Mouse (Mus musculus): ENCODE data around the gene Catip. TPM values are rescaled to one million over a fixed set of nuclear protein-coding genes. Genes with fewer than 3 reads are reported as not detected.

The Catip gene
- polyA plus RNA-seq, 1 experiment = 0.51 TPM

GRCm38 (mm10) chr1:74341898-74342297 lies 20.0 kb upstream of the Catip start:
- 71% methylated on average over 7 of the region's 7 CpGs for WGBS

GRCm38 (mm10) chr1:74342308-74342707 lies 19.6 kb upstream of the Catip start:
- Histone ChIP-seq H3K4me3 (ENCODE audit: extremely low read depth, insufficient read depth, insufficient read length) (no peak overlapping the region), H3K27ac (ENCODE audit: insufficient read depth, low read length) (no peak overlapping the region), H3K27me3 (ENCODE audit: control insufficient read depth, insufficient read depth, low read length) (no peaks in the 10 kb centered on the region), H3K4me1 (ENCODE audit: control insufficient read depth, insufficient read depth, insufficient read length) (no peaks in the 10 kb centered on the region), H3K36me3 (ENCODE audit: control insufficient read depth, insufficient read depth, low read length) (no peaks in the 10 kb centered on the region)
- no peak for TF ChIP-seq CTCF (IDR thresholded peaks at IDR 0.05; ENCODE audit: extremely low read depth, insufficient read depth, insufficient read length, insufficient replicate concordance)
- TF ChIP-seq POLR2A (IDR thresholded peaks at IDR 0.05; ENCODE audit: low read depth, low read length) = no peak
- 79% methylated on average over 1 of the region's 1 CpGs for WGBS
- no peak for DNase-seq (ENCODE audit: low read depth in 1 of 2, low spot score in 2 of 2)

More at GRCm38 (mm10) chr1:74341898-74342297, 20.0 kb upstream of the Catip start:
- no peaks in the 10 kb centered on the region for H3K36me3 ChIP-seq (ENCODE audit: control insufficient read depth, insufficient read depth, low read length)
- H3K27me3 ChIP-seq (ENCODE audit: control insufficient read depth, insufficient read depth, low read length) = no peaks in the 10 kb centered on the region
- no peak for TF ChIP-seq CTCF (IDR thresholded peaks at IDR 0.05; ENCODE audit: extremely low read depth, insufficient read depth, insufficient read length, insufficient replicate concordance)
- no peak for TF ChIP-seq POLR2A (IDR thresholded peaks at IDR 0.05; ENCODE audit: low read depth, low read length)
- H3K4me1 ChIP-seq (ENCODE audit: control insufficient read depth, insufficient read depth, insufficient read length) = no peaks in the 10 kb centered on the region
- no peak overlapping the region for H3K4me3 ChIP-seq (ENCODE audit: extremely low read depth, insufficient read depth, insufficient read length)
- no peak for DNase-seq (ENCODE audit: low read depth in 1 of 2, low spot score in 2 of 2)
- no peak overlapping the region for H3K27ac ChIP-seq (ENCODE audit: insufficient read depth, low read length)

- TF ChIP-seq POLR2A (IDR thresholded peaks at IDR 0.05; ENCODE audit: low read depth, low read length) = no peak
- no peak for TF ChIP-seq CTCF (IDR thresholded peaks at IDR 0.05; ENCODE audit: extremely low read depth, insufficient read depth, insufficient read length, insufficient replicate concordance)
- H3K36me3 ChIP-seq (ENCODE audit: control insufficient read depth, insufficient read depth, low read length) = no peaks in the 10 kb centered on the region
- 85% methylated on average over 5 of the region's 5 CpGs for whole genome bisulfite sequencing
- no peaks in the 10 kb centered on the region for H3K27me3 ChIP-seq (ENCODE audit: control insufficient read depth, insufficient read depth, low read length)
- H3K4me3 ChIP-seq (ENCODE audit: extremely low read depth, insufficient read depth, insufficient read length) = no peak overlapping the region
- DNase-seq (ENCODE audit: low read depth in 1 of 2, low spot score in 2 of 2) = no peak
- H3K4me1 ChIP-seq (ENCODE audit: control insufficient read depth, insufficient read depth, insufficient read length) = no peaks in the 10 kb centered on the region
- no peak overlapping the region for H3K27ac ChIP-seq (ENCODE audit: insufficient read depth, low read length)
These were observed 18.7 kb upstream of the Catip start for GRCm38 (mm10) chr1:74343161-74343560.

- DNase-seq (ENCODE audit: low read depth in 1 of 2, low spot score in 2 of 2) = no peak
- Histone ChIP-seq H3K27me3 (ENCODE audit: control insufficient read depth, insufficient read depth, low read length) (no peaks in the 10 kb centered on the region), H3K27ac (ENCODE audit: insufficient read depth, low read length) (no peak overlapping the region), H3K4me3 (ENCODE audit: extremely low read depth, insufficient read depth, insufficient read length) (no peak overlapping the region), H3K4me1 (ENCODE audit: control insufficient read depth, insufficient read depth, insufficient read length) (no peaks in the 10 kb centered on the region), H3K36me3 (ENCODE audit: control insufficient read depth, insufficient read depth, low read length) (no peaks in the 10 kb centered on the region)
- TF ChIP-seq CTCF (IDR thresholded peaks at IDR 0.05; ENCODE audit: extremely low read depth, insufficient read depth, insufficient read length, insufficient replicate concordance) = no peak
- TF ChIP-seq POLR2A (IDR thresholded peaks at IDR 0.05; ENCODE audit: low read depth, low read length) = no peak
- 69% methylated on average over 11 of the region's 11 CpGs for WGBS
These were observed 17.6 kb upstream of the Catip start for GRCm38 (mm10) chr1:74344163-74344916.

- 81% methylated on average over 13 of the region's 13 CpGs for WGBS
- DNase-seq (ENCODE audit: low read depth in 1 of 2, low spot score in 2 of 2) = no peak
- H3K27me3 ChIP-seq (ENCODE audit: control insufficient read depth, insufficient read depth, low read length) = no peaks in the 10 kb centered on the region
These were observed 10.6 kb upstream of the Catip start for GRCm38 (mm10) chr1:74351185-74351769.

GRCm38 (mm10) chr1:74352532-74353096 lies 9.3 kb upstream of the Catip start:
- Histone ChIP-seq H3K27ac (ENCODE audit: insufficient read depth, low read length) (no peak overlapping the region), H3K4me3 (ENCODE audit: extremely low read depth, insufficient read depth, insufficient read length) (no peak overlapping the region), H3K36me3 (ENCODE audit: control insufficient read depth, insufficient read depth, low read length) (no peaks in the 10 kb centered on the region), H3K4me1 (ENCODE audit: control insufficient read depth, insufficient read depth, insufficient read length) (no peaks in the 10 kb centered on the region), H3K27me3 (ENCODE audit: control insufficient read depth, insufficient read depth, low read length) (no peaks in the 10 kb centered on the region)
- DNase-seq (ENCODE audit: low read depth in 1 of 2, low spot score in 2 of 2) = no peak
- WGBS = 64% methylated on average over 5 of the region's 5 CpGs
- TF ChIP-seq CTCF (IDR thresholded peaks at IDR 0.05; ENCODE audit: extremely low read depth, insufficient read depth, insufficient read length, insufficient replicate concordance) (no peak), POLR2A (IDR thresholded peaks at IDR 0.05; ENCODE audit: low read depth, low read length) (no peak)

More at GRCm38 (mm10) chr1:74351185-74351769, 10.6 kb upstream of the Catip start:
- Histone ChIP-seq H3K36me3 (ENCODE audit: control insufficient read depth, insufficient read depth, low read length) (no peaks in the 10 kb centered on the region), H3K4me3 (ENCODE audit: extremely low read depth, insufficient read depth, insufficient read length) (no peak overlapping the region), H3K4me1 (ENCODE audit: control insufficient read depth, insufficient read depth, insufficient read length) (no peaks in the 10 kb centered on the region), H3K27ac (ENCODE audit: insufficient read depth, low read length) (no peak overlapping the region)
- TF ChIP-seq CTCF (IDR thresholded peaks at IDR 0.05; ENCODE audit: extremely low read depth, insufficient read depth, insufficient read length, insufficient replicate concordance) (no peak), POLR2A (IDR thresholded peaks at IDR 0.05; ENCODE audit: low read depth, low read length) (no peak)
